Mouse (Mus musculus): ENCODE measurements around the gene Gm5936.
"Not testable (repeated sequence)": the region's sequence is repeated elsewhere in the genome, so short reads cannot be mapped to it uniquely, and the experiment has no call there.

Gene Gm5936

DNA sequence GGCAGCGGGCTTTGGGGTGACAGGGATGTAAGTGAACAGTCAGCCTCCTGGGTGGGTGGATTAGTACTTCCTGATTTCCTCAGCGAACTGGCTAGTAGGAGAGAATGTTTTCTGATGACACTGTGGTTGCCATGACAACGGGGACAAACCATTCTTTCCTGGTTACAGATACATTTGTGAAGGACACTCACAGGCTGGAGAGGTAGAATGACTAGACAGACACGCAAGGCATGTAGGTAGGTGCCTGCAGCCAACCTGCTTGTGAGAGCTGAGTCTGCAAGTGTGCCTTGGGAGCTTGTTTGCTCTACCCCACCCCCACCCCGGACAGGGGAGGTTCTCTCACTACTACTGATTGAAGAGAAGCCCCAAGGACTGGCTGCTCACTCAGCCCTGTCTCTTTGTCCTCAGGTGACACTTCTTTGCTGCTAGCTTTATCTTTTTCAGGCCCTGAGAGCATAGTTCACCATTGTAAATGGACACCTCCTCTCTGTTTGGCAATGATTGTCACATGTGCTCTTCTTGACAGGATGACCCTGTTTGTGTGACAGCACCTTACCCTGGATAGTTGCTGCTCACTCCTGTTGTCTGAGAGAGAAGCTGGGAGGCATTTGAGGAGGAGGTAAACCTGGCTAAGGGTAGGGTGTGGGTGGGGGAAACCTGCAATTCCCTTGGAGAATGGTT is at the start of gene Gm5936:
Gene Gm5936, plus strand, starts transcription at position 355 of the 681 bp plus-strand sequence.
- peak; percentile 49 for DNase-seq (ENCODE audit: low spot score)

DNA sequence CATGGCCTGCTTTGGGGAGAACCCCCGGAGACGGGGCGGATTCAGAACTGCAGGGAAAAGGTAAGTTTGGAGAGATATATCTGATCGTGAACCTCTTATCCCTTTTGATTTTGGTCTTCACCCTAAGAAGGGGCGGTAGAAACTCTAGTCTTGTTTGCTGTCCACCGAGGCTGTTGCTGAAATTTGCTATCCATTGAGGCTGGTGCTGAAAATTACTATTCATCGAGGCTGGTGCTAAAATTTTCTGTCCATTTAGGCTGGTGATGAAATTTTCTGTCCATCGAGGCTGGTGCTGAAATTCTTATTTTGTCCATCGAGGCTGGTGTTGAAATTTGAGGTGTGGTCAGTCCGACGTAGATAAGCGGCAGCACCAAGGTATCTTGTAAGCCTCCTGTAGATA is 19.1 kb downstream of the Gm5936 start:
- not testable (repeated sequence) for DNase-seq (ENCODE audit: low spot score)

DNA sequence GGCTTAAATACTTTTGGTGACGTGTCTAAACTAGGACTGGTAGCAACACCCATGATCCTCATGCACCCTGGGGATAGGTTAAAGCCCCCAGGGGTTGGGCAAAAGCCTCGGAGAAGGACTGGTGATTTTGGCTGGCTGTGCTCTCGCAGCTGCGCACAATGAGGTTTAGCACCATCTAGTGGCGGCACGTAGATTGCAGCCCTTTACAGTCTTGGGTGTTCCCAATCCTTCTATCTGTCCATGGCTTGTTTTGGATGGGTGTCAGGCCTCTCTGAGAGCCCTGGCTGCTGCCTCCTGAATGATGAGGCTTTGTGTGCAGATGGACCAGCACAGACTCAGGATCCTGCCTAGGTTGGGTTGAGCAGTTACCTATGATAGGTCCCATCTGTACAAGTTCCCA is 43.1 kb downstream of the Gm5936 start:
- DNase-seq (ENCODE audit: low spot score) = peak; percentile 58

Data from testis, postnatal 10 days (tissue).